Mouse (Mus musculus) heart, embryonic 14.5 days (tissue): ENCODE data around the gene Gtf2h5. TPM values are rescaled to one million over a fixed set of nuclear protein-coding genes. Genes with fewer than 3 reads are reported as not detected.

Experiments used
- ATAC-seq: fragments of 200-750 bp; cut with Nextera tagmentation; 2 replicates; pipeline ENCODE4 v1.8.0; 2017; ENCODE audit warnings: low read depth, moderate TSS enrichment; ENCODE audit not compliant: insufficient number of reproducible peaks, insufficient read depth, low FRiP score
- H3K27ac ChIP-seq, 2 experiments: fragments of 200-500 bp in 1 of 2; fragments of 300-500 bp in 1 of 2; sonication (generic) in 1 of 2; replicated peaks in 1 of 2; 2 replicates each; pipeline ENCODE4 v1.5.1; 2012 to 2014; ENCODE audit warnings: low read depth in 2 of 2, low read length in 2 of 2, control low read depth in 1 of 2, mild to moderate bottlenecking in 1 of 2, mixed read lengths in 1 of 2; ENCODE audit not compliant: control insufficient read depth in 1 of 2, insufficient read depth in 1 of 2
- H3K27me3 ChIP-seq: fragments of 300-500 bp; sonication (generic); 2 replicates; pipeline ENCODE4 v1.6.1; 2014; ENCODE audit warnings: mild to moderate bottlenecking, low read length, control low read depth; ENCODE audit not compliant: control insufficient read depth, insufficient read depth
- H3K36me3 ChIP-seq: fragments of 300-500 bp; sonication (generic); 2 replicates; pipeline ENCODE4 v1.6.1; 2014; ENCODE audit warnings: mild to moderate bottlenecking, control low read depth, low read length, mixed read lengths; ENCODE audit not compliant: control insufficient read depth, insufficient read depth
- H3K4me1 ChIP-seq, 2 experiments: fragments of 200-500 bp in 1 of 2; fragments of 300-500 bp in 1 of 2; sonication (generic) in 1 of 2; 2 replicates each; pipeline ENCODE4 v1.6.1; 2012 to 2014; ENCODE audit warnings: low read length in 2 of 2, control low read depth in 1 of 2, mixed read lengths in 1 of 2; ENCODE audit not compliant: control insufficient read depth in 2 of 2, insufficient read depth in 2 of 2
- H3K4me2 ChIP-seq: fragments of 300-500 bp; sonication (generic); 2 replicates; pipeline ENCODE4 v1.6.1; 2014; ENCODE audit warnings: mild to moderate bottlenecking, low read length
- H3K4me3 ChIP-seq, 2 experiments: fragments of 200-500 bp in 1 of 2; fragments of 300-500 bp in 1 of 2; sonication (generic) in 1 of 2; 2 replicates each; pipeline ENCODE4 v1.5.1; 2012 to 2014; ENCODE audit warnings: low read length in 2 of 2, mild to moderate bottlenecking in 2 of 2, control low read depth in 1 of 2, low read depth in 1 of 2, moderate library complexity in 1 of 2; ENCODE audit not compliant: control insufficient read depth in 1 of 2, insufficient read depth in 1 of 2
- H3K9ac ChIP-seq: fragments of 300-500 bp; sonication (generic); 2 replicates; pipeline ENCODE4 v1.6.1; 2014; ENCODE audit warnings: mild to moderate bottlenecking, low read length
- H3K9me3 ChIP-seq: fragments of 300-500 bp; sonication (generic); 2 replicates; pipeline ENCODE4 v1.6.1; 2016; ENCODE audit warnings: low read length, control low read depth; ENCODE audit not compliant: control insufficient read depth
- WGBS: fragments of 180-500 bp; shearing (Covaris S2); extraction: QIAGEN DNeasy Blood & Tissue Kit; methylation state at CpG from one replicate; pipeline ENCODE4 v1.1.7; 2014; 5-methylcytosine and 5-hydroxymethylcytosine counted together
- microRNA-seq: library from miRNA; unstranded; fragments of <30 nt; microRNA quantifications from one replicate; pipeline ENCODE4, GENCODE M21; 2016
- polyA plus RNA-seq: library from polyadenylated mRNA; unstranded; fragments of >200 nt; fragmentation: Nextera tagmentation; extraction: Ambion mirVana; gene quantifications from 2 replicates; pipeline ENCODE4 v1.2.1, GENCODE M21; 2014

Gtf2h5 gene
- polyA plus RNA-seq, 1 experiment from 2014 or later = 163 TPM

- 89% methylated on average over 3 of the region's 3 CpGs for WGBS
- Histone ChIP-seq H3K4me1 (peaks cover 0 to 9% of the 10 kb centered on the region in 2 experiments; a peak in 2 of 4 replicates), H3K27ac (no peak overlapping the region), H3K4me3 (no peak overlapping the region), H3K9ac (no peak overlapping the region), H3K27me3 (no peaks in the 10 kb centered on the region), H3K36me3 (peaks cover 36% of the 10 kb centered on the region), H3K4me2 (no peak overlapping the region), H3K9me3 (no peaks in the 10 kb centered on the region)
- ATAC-seq = no peak
These were observed 45.9 kb downstream of the Gtf2h5 start for GRCm38 (mm10) chr17:6125441-6125840.

- Histone ChIP-seq H3K36me3 (peaks cover 25% of the 10 kb centered on the region), H3K27me3 (no peaks in the 10 kb centered on the region), H3K27ac (peak overlapping the region in 1 of 2 experiments; percentile 7; a peak in 2 of 4 replicates), H3K9me3 (no peaks in the 10 kb centered on the region), H3K9ac (no peak overlapping the region), H3K4me1 (peaks cover 0 to 9% of the 10 kb centered on the region in 2 experiments; a peak in 2 of 4 replicates), H3K4me3 (no peak overlapping the region), H3K4me2 (no peak overlapping the region)
- no peak for ATAC-seq
- 19% methylated on average over 3 of the region's 3 CpGs for WGBS
These were observed 48.5 kb downstream of the Gtf2h5 start for GRCm38 (mm10) chr17:6128039-6128438.

GRCm38 (mm10) chr17:6129361-6129760 lies 49.8 kb downstream of the Gtf2h5 start:
- no peak for ATAC-seq
- no peak overlapping the region for H3K4me2 ChIP-seq
- no peak overlapping the region for H3K27ac ChIP-seq
- 68% methylated on average over 4 of the region's 4 CpGs for WGBS
- peaks cover 19% of the 10 kb centered on the region for H3K36me3 ChIP-seq
- H3K9ac ChIP-seq = no peak overlapping the region
- no peaks in the 10 kb centered on the region for H3K27me3 ChIP-seq
- H3K4me1 ChIP-seq = peaks cover 0 to 9% of the 10 kb centered on the region in 2 experiments; a peak in 2 of 4 replicates
- no peaks in the 10 kb centered on the region for H3K9me3 ChIP-seq
- H3K4me3 ChIP-seq = no peak overlapping the region

GRCm38 (mm10) chr17:6131083-6131482 lies 51.5 kb downstream of the Gtf2h5 start:
- H3K4me3 ChIP-seq = no peak overlapping the region
- no peak overlapping the region for H3K4me2 ChIP-seq
- no peak overlapping the region for H3K27ac ChIP-seq
- no peak overlapping the region for H3K9ac ChIP-seq
- peaks cover 5% of the 10 kb centered on the region for H3K36me3 ChIP-seq
- no peak for ATAC-seq
- no peaks in the 10 kb centered on the region for H3K27me3 ChIP-seq
- peaks cover 0 to 9% of the 10 kb centered on the region in 2 experiments; a peak in 2 of 4 replicates for H3K4me1 ChIP-seq
- no peaks in the 10 kb centered on the region for H3K9me3 ChIP-seq
- WGBS = 95% methylated on average over 3 of the region's 3 CpGs

Small RNA genes lying within 50 kb of the gene (microRNA-seq; reads per million reads assigned to microRNA genes)
- gene Gm22774 = not detected

Other genes with a start within 250 kb of the Gtf2h5 start
- gene Snx9, start 238.5 kb upstream of the Gtf2h5 start, polyA plus RNA-seq = 28.8 and 29.6 TPM in 2 replicates
- 4.3 and 4.7 TPM in 2 replicates for gene Synj2, start 138.5 kb upstream of the Gtf2h5 start, polyA plus RNA-seq
- 4.6 and 4.8 TPM in 2 replicates for gene Serac1, start within 50 bp of the Gtf2h5 start, polyA plus RNA-seq
- 61.4 and 67.3 TPM in 2 replicates for gene Tulp4, start 26.7 kb downstream of the Gtf2h5 start, polyA plus RNA-seq
- gene Tmem181a, start 177.1 kb downstream of the Gtf2h5 start, polyA plus RNA-seq = 18.6 and 18.8 TPM in 2 replicates
- 12.7 and 13.6 TPM in 2 replicates for gene Dynlt1a, start 237.7 kb downstream of the Gtf2h5 start, polyA plus RNA-seq